Mouse (Mus musculus) lung, embryonic 15.5 days (tissue): Measurements from ENCODE around the gene Prl3c1. TPM values are rescaled to one million over a fixed set of nuclear protein-coding genes. Genes with fewer than 3 reads are reported as not detected.
"Not testable (repeated sequence)": the region's sequence is repeated elsewhere in the genome, so short reads cannot be mapped to it uniquely, and the experiment has no call there.

Experiments
- ATAC-seq: fragments of 200-750 bp; cut with Nextera tagmentation; 2 replicates; pipeline ENCODE4 v1.8.0; 2017; ENCODE audit warnings: moderate number of reproducible peaks, borderline replicate concordance; ENCODE audit not compliant: low FRiP score, low TSS enrichment; ENCODE audit errors: extremely low read depth
- H3K27ac ChIP-seq: fragments of 300-500 bp; sonication (generic); 2 replicates; pipeline ENCODE4 v1.5.1; 2015; ENCODE audit warnings: moderate library complexity, mild to moderate bottlenecking, inconsistent platforms
- H3K27me3 ChIP-seq: fragments of 300-500 bp; sonication (generic); 2 replicates; pipeline ENCODE4 v1.6.1; 2015; ENCODE audit warnings: inconsistent platforms
- H3K36me3 ChIP-seq: fragments of 300-500 bp; sonication (generic); 2 replicates; pipeline ENCODE4 v1.6.1; 2015; ENCODE audit warnings: inconsistent platforms
- H3K4me1 ChIP-seq: fragments of 300-500 bp; sonication (generic); 2 replicates; pipeline ENCODE4 v1.6.1; 2015; ENCODE audit warnings: inconsistent platforms
- H3K4me2 ChIP-seq: fragments of 300-500 bp; sonication (generic); 2 replicates; pipeline ENCODE4 v1.6.1; 2015; ENCODE audit warnings: inconsistent platforms, mild to moderate bottlenecking, moderate library complexity
- H3K4me3 ChIP-seq: fragments of 300-500 bp; sonication (generic); 2 replicates; pipeline ENCODE4 v1.5.1; 2015; ENCODE audit warnings: mild to moderate bottlenecking, inconsistent platforms
- H3K9ac ChIP-seq: fragments of 300-500 bp; sonication (generic); 2 replicates; pipeline ENCODE4 v1.6.1; 2015; ENCODE audit warnings: inconsistent platforms
- H3K9me3 ChIP-seq: fragments of 300-500 bp; sonication (generic); 2 replicates; pipeline ENCODE4 v1.6.1; 2016; ENCODE audit warnings: inconsistent platforms
- WGBS: fragments of 180-500 bp; shearing (Covaris S2); methylation state at CpG from one replicate; pipeline ENCODE4 v1.1.7; 2015; 5-methylcytosine and 5-hydroxymethylcytosine counted together
- polyA plus RNA-seq: library from polyadenylated mRNA; unstranded; fragments of >200 nt; fragmentation: Nextera tagmentation; extraction: Ambion mirVana; gene quantifications from 2 replicates; pipeline ENCODE4 v1.2.1, GENCODE M21; 2015

The Prl3c1 gene
- not detected in 2 replicates for polyA plus RNA-seq

DNA sequence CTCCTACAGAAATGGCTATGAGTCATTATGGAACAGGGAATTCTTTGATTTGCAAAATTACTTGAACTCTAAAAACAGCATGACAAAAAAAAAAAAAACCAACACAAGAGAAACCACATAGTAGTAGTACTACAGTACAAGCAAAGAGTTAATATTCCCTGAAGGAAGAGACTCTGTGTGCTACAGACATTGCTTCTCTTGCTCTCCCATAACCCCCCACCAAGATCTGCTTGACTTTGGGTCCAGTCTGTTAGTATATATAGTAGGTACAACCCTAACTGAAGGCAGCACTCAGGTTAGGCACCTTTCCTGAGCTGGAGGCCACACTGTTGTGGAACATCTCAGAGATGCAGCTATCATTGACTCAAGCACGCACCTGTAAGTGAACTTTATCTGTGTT, at the start of gene Prl3c1:
Prl3c1 (plus strand) TSS at position 301 of the 400 bp plus-strand sequence.
- no peak within 1 kb of the TSS for H3K27ac ChIP-seq
- no peak within 1 kb of the TSS for H3K9ac ChIP-seq
- WGBS: 71% methylated on average over 1 of the region's 1 CpGs
- H3K4me2 ChIP-seq: no peak within 1 kb of the TSS
- ATAC-seq: no peak
- H3K9me3 ChIP-seq: no peaks in the 10 kb centered on the region
- no peaks in the 10 kb centered on the region for H3K36me3 ChIP-seq
- no peak within 1 kb of the TSS for H3K4me3 ChIP-seq
- no peaks in the 10 kb centered on the region for H3K27me3 ChIP-seq
- H3K4me1 ChIP-seq: no peaks in the 10 kb centered on the region

- H3K4me3 ChIP-seq: no peak overlapping the region
- no peak overlapping the region for H3K27ac ChIP-seq
- WGBS: 60% methylated on average over 1 of the region's 1 CpGs
- no peaks in the 10 kb centered on the region for H3K9me3 ChIP-seq
- no peak overlapping the region for H3K4me2 ChIP-seq
- ATAC-seq: no peak
- no peaks in the 10 kb centered on the region for H3K27me3 ChIP-seq
- H3K4me1 ChIP-seq: no peaks in the 10 kb centered on the region
- no peaks in the 10 kb centered on the region for H3K36me3 ChIP-seq
- H3K9ac ChIP-seq: no peak overlapping the region
These were observed 48.2 kb upstream of the Prl3c1 start for GRCm38 (mm10) chr13:27148264-27148663.

DNA sequence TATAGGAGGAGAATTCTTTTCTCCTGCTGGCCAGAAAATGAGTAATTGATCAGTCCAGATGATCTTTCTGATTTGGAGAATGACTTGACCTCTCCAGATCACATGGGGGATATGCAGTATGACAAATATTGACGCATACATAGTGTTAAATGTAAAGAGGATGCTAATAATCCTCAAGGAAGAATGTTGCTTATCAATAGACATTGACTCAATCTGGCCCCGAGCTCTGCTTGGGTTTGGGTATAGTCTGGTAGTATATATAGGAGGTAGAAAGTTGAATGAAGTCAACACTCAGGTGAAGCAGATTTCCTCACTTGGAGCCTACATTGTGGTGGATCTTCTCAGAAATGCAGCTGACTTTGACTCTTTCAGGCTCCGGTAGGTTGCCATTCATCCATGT, 40.0 kb upstream of the Prl3c1 start, which contains the start of gene Prl3d3:
Prl3d3 (plus strand) TSS at position 301 of the 400 bp plus-strand sequence.
- H3K27me3 ChIP-seq, H3K4me1 ChIP-seq, H3K4me3 ChIP-seq, H3K36me3 ChIP-seq, H3K27ac ChIP-seq, H3K9me3 ChIP-seq, ATAC-seq, H3K9ac ChIP-seq, H3K4me2 ChIP-seq: not testable (repeated sequence)
- WGBS: 97% methylated on average over 3 of the region's 3 CpGs

DNA sequence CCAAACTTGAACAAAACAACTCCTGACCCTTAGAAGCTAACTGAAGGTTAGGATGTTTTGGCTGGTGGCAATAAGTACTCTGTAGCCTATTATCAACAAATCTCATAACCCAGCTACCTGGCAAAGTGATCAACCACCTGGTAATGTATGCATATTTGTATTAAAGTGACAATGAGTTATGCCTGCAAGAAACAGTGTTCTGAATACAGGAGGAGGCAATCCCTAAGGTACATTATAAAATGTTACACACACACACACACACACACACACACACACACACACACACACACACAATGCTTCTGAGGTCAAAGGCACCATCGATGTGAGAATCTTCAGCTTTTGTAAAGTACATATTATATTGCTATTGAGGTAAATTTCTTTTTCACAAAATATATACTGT, 45.1 kb downstream of the Prl3c1 start, which contains the start of gene Prl3b1:
Prl3b1 (plus strand) TSS at position 301 of the 400 bp plus-strand sequence.
- H3K9ac ChIP-seq: no peak within 1 kb of the TSS
- no peak within 1 kb of the TSS for H3K4me3 ChIP-seq
- no peaks in the 10 kb centered on the region for H3K36me3 ChIP-seq
- no peak within 1 kb of the TSS for H3K27ac ChIP-seq
- ATAC-seq: no peak
- no peaks in the 10 kb centered on the region for H3K4me1 ChIP-seq
- H3K9me3 ChIP-seq: no peaks in the 10 kb centered on the region
- H3K27me3 ChIP-seq: no peaks in the 10 kb centered on the region
- no peak within 1 kb of the TSS for H3K4me2 ChIP-seq
- 93% methylated on average over 1 of the region's 1 CpGs for WGBS

Other genes with a start within 250 kb of the Prl3c1 start
- not detected in 2 replicates for gene Prl, start 139.1 kb upstream of the Prl3c1 start, polyA plus RNA-seq
- not detected in 2 replicates for gene Prl3d1, start 102.5 kb upstream of the Prl3c1 start, polyA plus RNA-seq
- gene Prl3d2, start 75.0 kb upstream of the Prl3c1 start, polyA plus RNA-seq: not detected in 2 replicates
- not detected in 2 replicates for gene Prl3d3, start 39.9 kb upstream of the Prl3c1 start, polyA plus RNA-seq
- gene Prl3b1, start 45.2 kb downstream of the Prl3c1 start, polyA plus RNA-seq: not detected in 2 replicates
- not detected in 2 replicates for gene Prl3a1, start 62.8 kb downstream of the Prl3c1 start, polyA plus RNA-seq
- gene Prl6a1, start 116.0 kb downstream of the Prl3c1 start, polyA plus RNA-seq: not detected in 2 replicates
- not detected in 2 replicates for gene Prl8a2, start 149.0 kb downstream of the Prl3c1 start, polyA plus RNA-seq
- not detected in 2 replicates for gene Prl2b1, start 194.2 kb downstream of the Prl3c1 start, polyA plus RNA-seq
- not detected in 2 replicates for gene Prl8a6, start 242.0 kb downstream of the Prl3c1 start, polyA plus RNA-seq